Mouse (Mus musculus) lung, adult 2 months (tissue): ENCODE measurements around the gene Kcnv2.

Experiments used
- CTCF ChIP-seq: fragments of 200-500 bp; IDR thresholded peaks from 2 replicates; pipeline ENCODE4 v1.5.1; 2011; ENCODE audit warnings: mild to moderate bottlenecking, low read length, control low read depth; ENCODE audit not compliant: insufficient read depth
- POLR2A ChIP-seq: fragments of 200-500 bp; IDR thresholded peaks from 2 replicates; pipeline ENCODE4 v1.6.1; 2011; ENCODE audit warnings: low read depth, mild to moderate bottlenecking, control low read depth, low read length, borderline replicate concordance; ENCODE audit errors: extremely low read depth

DNA sequence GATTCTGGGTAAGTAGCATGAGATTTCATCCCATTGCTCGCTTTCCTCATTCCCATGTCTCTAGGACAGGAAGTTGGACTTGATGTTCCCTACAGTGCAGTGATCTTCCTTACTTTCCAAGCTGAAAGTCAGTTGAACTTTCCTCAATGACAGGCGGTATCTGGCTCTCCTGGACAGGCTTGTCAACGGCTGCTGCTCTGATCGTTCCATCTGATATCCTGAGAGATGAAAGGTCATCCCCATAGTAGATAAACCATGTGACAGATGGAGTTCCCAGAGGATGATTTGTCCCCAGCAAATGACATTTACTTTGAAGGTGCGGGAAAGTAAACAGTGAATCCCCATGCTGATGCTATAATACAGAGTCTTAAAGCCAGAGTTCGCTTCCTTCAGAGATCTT, 3.2 kb downstream of the Kcnv2 start:
- TF ChIP-seq POLR2A (no peak), CTCF (no peak)
